Mouse (Mus musculus): ENCODE measurements around the gene Iqcd.

GRCm38 (mm10) chr5:120647361-120647760, 58.5 kb downstream of the Iqcd start:
- no peak for TF ChIP-seq CTCF (IDR thresholded peaks at IDR 0.05; ENCODE audit: borderline replicate concordance, insufficient read depth, low read length)
- TF ChIP-seq POLR2A (IDR thresholded peaks at IDR 0.05; ENCODE audit: low read depth, low read length), result no peak

All from embryonic fibroblast, embryonic 13.5 days (primary cell).